Mouse (Mus musculus): ENCODE measurements around the gene Prune2. TPM values are rescaled to one million over a fixed set of nuclear protein-coding genes. Genes with fewer than 3 reads are reported as not detected.

Gene Prune2
- polyA plus RNA-seq, 1 experiment from 2014 or later, result 1.1 TPM

DNA sequence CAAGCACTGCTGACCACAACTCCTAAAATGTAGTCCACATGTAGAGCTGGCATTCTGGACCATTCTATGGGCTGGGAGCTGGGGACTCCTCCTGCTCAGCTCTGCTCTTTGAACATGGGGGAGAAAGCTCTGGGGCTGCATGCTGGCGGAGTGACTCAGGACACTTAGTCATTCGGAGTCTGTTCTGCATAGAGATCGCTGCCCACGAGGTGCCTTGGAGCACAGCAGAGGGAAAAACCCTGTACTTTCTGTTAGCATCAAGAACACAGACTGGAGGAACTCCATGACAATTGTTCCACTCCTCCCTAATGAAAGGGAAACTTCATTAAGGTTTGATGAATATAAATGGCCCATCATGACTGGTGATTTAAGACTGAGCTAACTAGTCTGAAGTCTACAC, 68.8 kb downstream of the Prune2 start:
- Histone ChIP-seq H3K4me1 (replicated peaks; ENCODE audit: control insufficient read depth, insufficient read depth, low read length) (0 out of 2 replicates have a peak, but pooled peaks cover 5% of the 10 kb centered on the region), H3K27me3 (ENCODE audit: control insufficient read depth, insufficient read depth, low read depth, low read length) (no peaks in the 10 kb centered on the region), H3K4me2 (ENCODE audit: low read depth, low read length) (no peak overlapping the region), H3K9me3 (ENCODE audit: control insufficient read depth, low read length) (no peaks in the 10 kb centered on the region), H3K36me3 (ENCODE audit: control insufficient read depth, insufficient read depth, low read length) (no peaks in the 10 kb centered on the region), H3K4me3 (ENCODE audit: low read length) (no peak overlapping the region), H3K27ac (ENCODE audit: low read length) (no peak overlapping the region), H3K9ac (ENCODE audit: low read length) (no peak overlapping the region)
- 74% methylated on average over 4 of the region's 4 CpGs for WGBS
- no peak for ATAC-seq (ENCODE audit: low read depth)

DNA sequence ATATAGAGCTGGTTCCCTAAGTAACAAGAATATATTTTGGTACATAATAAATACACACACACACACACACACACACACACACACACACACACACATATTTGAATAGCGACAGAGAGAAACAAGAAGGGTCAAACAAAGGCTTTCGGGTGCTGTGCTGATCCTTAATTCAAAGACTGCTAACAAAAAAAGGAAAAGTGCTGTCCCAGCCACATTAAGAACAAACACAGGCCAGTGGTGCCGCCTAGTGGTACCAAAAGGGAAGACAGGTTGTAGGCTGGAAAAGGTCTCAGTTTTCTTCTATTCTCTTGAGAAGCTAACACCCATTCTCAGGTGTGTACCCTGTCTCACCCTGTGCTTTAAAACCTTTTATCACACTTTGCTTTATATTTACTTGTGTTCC, 74.4 kb downstream of the Prune2 start:
- no peak overlapping the region for H3K9ac ChIP-seq (ENCODE audit: low read length)
- H3K27ac ChIP-seq (ENCODE audit: low read length), result no peak overlapping the region
- H3K4me3 ChIP-seq (ENCODE audit: low read length), result no peak overlapping the region
- H3K9me3 ChIP-seq (ENCODE audit: control insufficient read depth, low read length), result no peaks in the 10 kb centered on the region
- ATAC-seq (ENCODE audit: low read depth), result no peak
- H3K36me3 ChIP-seq (ENCODE audit: control insufficient read depth, insufficient read depth, low read length), result no peaks in the 10 kb centered on the region
- 0 out of 2 replicates have a peak, but pooled peaks cover 5% of the 10 kb centered on the region for H3K4me1 ChIP-seq (replicated peaks; ENCODE audit: control insufficient read depth, insufficient read depth, low read length)
- H3K27me3 ChIP-seq (ENCODE audit: control insufficient read depth, insufficient read depth, low read depth, low read length), result no peaks in the 10 kb centered on the region; the same call in 1 of the 2 replicates
- no peak overlapping the region for H3K4me2 ChIP-seq (ENCODE audit: low read depth, low read length)
- 0% methylated on average over 3 of the region's 3 CpGs for WGBS

DNA sequence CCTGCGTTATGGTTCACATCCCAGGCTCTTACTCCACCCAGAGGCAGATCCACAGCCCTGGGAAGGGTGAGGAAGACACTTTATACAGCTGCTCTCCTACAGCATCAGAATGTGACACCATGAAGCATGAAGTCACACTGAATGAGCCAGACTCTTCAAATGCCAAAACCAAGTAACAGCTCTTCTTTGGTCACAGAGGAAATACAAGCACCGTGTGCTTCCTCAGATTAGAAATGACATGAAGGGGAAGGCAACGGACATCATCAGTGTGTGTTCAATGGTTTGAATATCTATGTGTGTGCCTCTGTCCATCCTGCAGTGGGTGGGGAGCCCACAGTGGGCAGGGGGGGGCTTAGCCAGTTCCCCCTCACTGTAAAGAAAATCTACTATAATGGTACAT, 76.4 kb downstream of the Prune2 start:
- Histone ChIP-seq H3K4me1 (replicated peaks; ENCODE audit: control insufficient read depth, insufficient read depth, low read length) (0 out of 2 replicates have a peak, but pooled peaks cover 5% of the 10 kb centered on the region), H3K4me2 (ENCODE audit: low read depth, low read length) (no peak overlapping the region), H3K4me3 (ENCODE audit: low read length) (no peak overlapping the region), H3K9me3 (ENCODE audit: control insufficient read depth, low read length) (no peaks in the 10 kb centered on the region), H3K27ac (ENCODE audit: low read length) (no peak overlapping the region), H3K27me3 (ENCODE audit: control insufficient read depth, insufficient read depth, low read depth, low read length) (no peaks in the 10 kb centered on the region; the same call in 1 of the 2 replicates), H3K36me3 (ENCODE audit: control insufficient read depth, insufficient read depth, low read length) (no peaks in the 10 kb centered on the region), H3K9ac (ENCODE audit: low read length) (no peak overlapping the region)
- ATAC-seq (ENCODE audit: low read depth), result no peak
- WGBS, result 51% methylated on average over 3 of the region's 3 CpGs

DNA sequence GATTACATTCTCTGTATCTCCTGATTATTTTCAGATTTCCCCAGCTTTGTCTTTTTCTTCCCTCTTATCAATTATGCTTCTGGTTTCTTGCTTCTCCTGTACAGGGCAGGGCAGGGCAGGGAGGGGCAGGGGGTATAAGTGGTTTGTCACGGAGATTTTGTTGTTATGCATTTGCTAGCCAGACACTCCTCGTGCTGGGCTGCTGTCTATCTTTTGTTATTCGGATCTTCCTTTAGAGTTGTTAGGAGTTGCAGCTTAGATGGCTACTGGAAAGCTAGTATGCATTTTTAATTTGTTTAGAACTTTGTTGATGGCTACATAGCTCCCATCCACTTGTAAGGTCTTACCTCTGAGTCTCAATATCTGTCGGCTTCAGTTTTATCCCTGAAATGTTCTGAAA, 91.0 kb downstream of the Prune2 start:
- no peaks in the 10 kb centered on the region for H3K27me3 ChIP-seq (ENCODE audit: control insufficient read depth, insufficient read depth, low read depth, low read length)
- H3K27ac ChIP-seq (ENCODE audit: low read length), result no peak overlapping the region
- H3K9ac ChIP-seq (ENCODE audit: low read length), result no peak overlapping the region
- H3K9me3 ChIP-seq (ENCODE audit: control insufficient read depth, low read length), result no peaks in the 10 kb centered on the region
- WGBS, result 79% methylated on average over 4 of the region's 4 CpGs
- no peaks in the 10 kb centered on the region for H3K36me3 ChIP-seq (ENCODE audit: control insufficient read depth, insufficient read depth, low read length)
- H3K4me1 ChIP-seq (replicated peaks; ENCODE audit: control insufficient read depth, insufficient read depth, low read length), result no peaks in the 10 kb centered on the region
- no peak for ATAC-seq (ENCODE audit: low read depth)
- H3K4me2 ChIP-seq (ENCODE audit: low read depth, low read length), result no peak overlapping the region
- no peak overlapping the region for H3K4me3 ChIP-seq (ENCODE audit: low read length)

DNA sequence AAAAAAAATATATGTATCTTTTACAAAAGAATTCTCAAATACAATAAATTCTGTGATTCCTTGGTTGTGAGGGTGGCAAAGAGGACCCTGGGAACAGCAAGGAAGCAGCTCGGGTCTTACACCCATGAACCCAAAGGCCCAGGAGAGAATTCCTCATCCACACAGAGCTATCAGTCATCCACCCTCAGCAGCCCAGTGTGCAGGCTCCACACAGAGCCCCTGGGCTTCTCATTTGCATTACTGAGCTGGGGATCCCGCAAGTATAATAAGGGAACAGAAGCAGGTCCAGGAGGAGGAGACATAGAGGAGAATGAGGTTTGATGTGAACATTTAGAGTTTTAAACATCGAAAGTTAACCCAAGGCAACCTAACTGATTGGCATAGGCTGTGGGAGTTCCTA, 100.0 kb downstream of the Prune2 start:
- no peak overlapping the region for H3K27ac ChIP-seq (ENCODE audit: low read length)
- no peaks in the 10 kb centered on the region for H3K36me3 ChIP-seq (ENCODE audit: control insufficient read depth, insufficient read depth, low read length)
- ATAC-seq (ENCODE audit: low read depth), result no peak
- H3K9ac ChIP-seq (ENCODE audit: low read length), result no peak overlapping the region
- no peak overlapping the region for H3K4me2 ChIP-seq (ENCODE audit: low read depth, low read length)
- WGBS, result 65% methylated on average over 3 of the region's 3 CpGs
- no peaks in the 10 kb centered on the region for H3K27me3 ChIP-seq (ENCODE audit: control insufficient read depth, insufficient read depth, low read depth, low read length)
- no peaks in the 10 kb centered on the region for H3K9me3 ChIP-seq (ENCODE audit: control insufficient read depth, low read length)
- no peak overlapping the region for H3K4me3 ChIP-seq (ENCODE audit: low read length)
- no peaks in the 10 kb centered on the region for H3K4me1 ChIP-seq (replicated peaks; ENCODE audit: control insufficient read depth, insufficient read depth, low read length)

DNA sequence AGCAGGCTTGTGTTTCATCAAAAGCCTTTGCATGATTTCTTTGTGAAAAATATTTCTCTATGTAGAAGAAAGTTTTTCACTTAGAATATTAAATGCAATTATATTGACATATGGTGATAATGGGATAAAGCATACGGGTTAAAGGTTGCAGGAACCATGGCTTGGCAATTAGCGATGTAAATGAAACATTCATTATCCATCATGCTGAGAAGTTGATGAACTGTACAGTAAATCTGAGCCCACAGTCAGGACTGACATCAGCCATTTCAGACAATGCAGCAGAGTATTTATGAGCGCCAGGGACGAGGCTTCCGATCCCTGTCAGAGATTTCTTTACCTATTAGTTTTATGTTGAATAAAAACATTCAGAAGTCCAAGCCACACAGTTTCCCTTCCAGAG, 104.2 kb downstream of the Prune2 start:
- no peak for ATAC-seq (ENCODE audit: low read depth)
- no peaks in the 10 kb centered on the region for H3K27me3 ChIP-seq (ENCODE audit: control insufficient read depth, insufficient read depth, low read depth, low read length)
- WGBS, result 89% methylated on average over 5 of the region's 5 CpGs
- H3K4me2 ChIP-seq (ENCODE audit: low read depth, low read length), result no peak overlapping the region
- no peak overlapping the region for H3K27ac ChIP-seq (ENCODE audit: low read length)
- no peaks in the 10 kb centered on the region for H3K9me3 ChIP-seq (ENCODE audit: control insufficient read depth, low read length)
- no peaks in the 10 kb centered on the region for H3K36me3 ChIP-seq (ENCODE audit: control insufficient read depth, insufficient read depth, low read length)
- no peak overlapping the region for H3K4me3 ChIP-seq (ENCODE audit: low read length)
- no peaks in the 10 kb centered on the region for H3K4me1 ChIP-seq (replicated peaks; ENCODE audit: control insufficient read depth, insufficient read depth, low read length)
- no peak overlapping the region for H3K9ac ChIP-seq (ENCODE audit: low read length)

DNA sequence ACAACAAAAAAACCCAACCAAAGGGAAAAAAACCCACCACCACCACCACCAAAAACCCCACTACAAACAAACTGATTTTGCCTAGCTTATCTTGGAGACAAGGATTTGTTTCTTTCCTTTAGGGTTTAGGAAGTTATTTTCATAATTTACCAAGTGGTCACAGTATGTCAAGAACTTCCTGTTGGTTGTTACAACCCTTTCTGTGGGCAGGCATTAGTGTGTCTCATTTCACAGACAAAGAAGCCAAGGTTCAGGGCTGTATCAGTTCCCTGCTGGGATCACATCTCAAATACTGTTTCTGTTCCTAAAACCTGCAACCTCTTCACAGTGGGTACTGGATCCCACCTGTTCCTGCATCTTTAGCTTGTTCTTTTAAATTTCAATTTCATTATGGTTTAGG, 108.5 kb downstream of the Prune2 start:
- Histone ChIP-seq H3K27ac (ENCODE audit: low read length) (no peak overlapping the region), H3K36me3 (ENCODE audit: control insufficient read depth, insufficient read depth, low read length) (no peaks in the 10 kb centered on the region)

DNA sequence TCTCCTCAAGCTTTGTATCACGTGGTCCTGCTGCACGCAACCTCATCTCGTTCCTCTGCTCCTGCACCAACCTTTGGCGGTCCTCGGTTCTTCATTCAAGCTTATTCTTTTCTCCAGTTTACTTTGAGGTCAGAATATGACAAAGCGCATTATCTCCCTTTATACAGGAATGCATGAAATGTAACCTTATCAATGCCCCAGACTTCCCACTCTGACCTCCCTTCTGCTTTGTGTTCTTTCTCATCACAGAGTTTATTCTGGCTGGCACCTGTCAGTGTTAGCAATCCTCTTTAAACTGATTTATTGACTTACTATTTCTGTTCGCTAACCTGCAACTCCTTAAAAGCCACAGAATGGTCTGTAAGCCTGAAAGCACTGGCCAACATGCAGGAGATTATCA, 113.1 kb downstream of the Prune2 start:
- no peaks in the 10 kb centered on the region for H3K27me3 ChIP-seq (ENCODE audit: control insufficient read depth, insufficient read depth, low read depth, low read length)
- no peaks in the 10 kb centered on the region for H3K4me1 ChIP-seq (replicated peaks; ENCODE audit: control insufficient read depth, insufficient read depth, low read length)
- H3K27ac ChIP-seq (ENCODE audit: low read length), result no peak overlapping the region
- no peaks in the 10 kb centered on the region for H3K9me3 ChIP-seq (ENCODE audit: control insufficient read depth, low read length)
- H3K9ac ChIP-seq (ENCODE audit: low read length), result no peak overlapping the region
- no peak for ATAC-seq (ENCODE audit: low read depth)
- no peaks in the 10 kb centered on the region for H3K36me3 ChIP-seq (ENCODE audit: control insufficient read depth, insufficient read depth, low read length)
- 79% methylated on average over 7 of the region's 7 CpGs for WGBS
- H3K4me3 ChIP-seq (ENCODE audit: low read length), result no peak overlapping the region
- H3K4me2 ChIP-seq (ENCODE audit: low read depth, low read length), result no peak overlapping the region

More for the DNA sequence above, 108.5 kb downstream of the Prune2 start:
- Histone ChIP-seq H3K9ac (ENCODE audit: low read length) (no peak overlapping the region), H3K4me1 (replicated peaks; ENCODE audit: control insufficient read depth, insufficient read depth, low read length) (no peaks in the 10 kb centered on the region), H3K4me2 (ENCODE audit: low read depth, low read length) (no peak overlapping the region), H3K27me3 (ENCODE audit: control insufficient read depth, insufficient read depth, low read depth, low read length) (no peaks in the 10 kb centered on the region), H3K4me3 (ENCODE audit: low read length) (no peak overlapping the region), H3K9me3 (ENCODE audit: control insufficient read depth, low read length) (no peaks in the 10 kb centered on the region)
- no peak for ATAC-seq (ENCODE audit: low read depth)

DNA sequence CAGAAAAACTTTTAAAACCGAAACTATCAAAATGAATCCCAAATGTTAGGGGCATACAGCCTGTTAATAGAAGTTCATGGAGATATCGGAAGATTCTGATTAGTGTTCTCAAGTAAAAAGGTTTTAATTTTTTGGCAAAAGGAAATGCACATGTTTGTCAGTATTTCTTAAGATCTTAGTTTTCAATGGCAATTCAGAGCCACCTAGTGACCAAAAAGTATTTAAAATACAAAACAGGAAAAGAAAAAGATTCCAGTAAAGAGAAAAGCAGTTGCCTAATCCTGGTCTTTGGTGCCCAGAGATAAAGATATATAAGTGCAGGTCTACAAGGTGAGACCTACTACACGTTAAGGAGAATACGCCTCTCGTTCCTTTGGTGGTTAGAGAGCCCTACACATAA, 115.3 kb downstream of the Prune2 start:
- H3K27me3 ChIP-seq (ENCODE audit: control insufficient read depth, insufficient read depth, low read depth, low read length), result no peaks in the 10 kb centered on the region
- 80% methylated on average over 5 of the region's 5 CpGs for WGBS
- H3K9me3 ChIP-seq (ENCODE audit: control insufficient read depth, low read length), result no peaks in the 10 kb centered on the region
- no peak overlapping the region for H3K27ac ChIP-seq (ENCODE audit: low read length)
- H3K9ac ChIP-seq (ENCODE audit: low read length), result no peak overlapping the region
- H3K36me3 ChIP-seq (ENCODE audit: control insufficient read depth, insufficient read depth, low read length), result no peaks in the 10 kb centered on the region
- no peaks in the 10 kb centered on the region for H3K4me1 ChIP-seq (replicated peaks; ENCODE audit: control insufficient read depth, insufficient read depth, low read length)
- no peak overlapping the region for H3K4me2 ChIP-seq (ENCODE audit: low read depth, low read length)
- ATAC-seq (ENCODE audit: low read depth), result no peak
- H3K4me3 ChIP-seq (ENCODE audit: low read length), result no peak overlapping the region

DNA sequence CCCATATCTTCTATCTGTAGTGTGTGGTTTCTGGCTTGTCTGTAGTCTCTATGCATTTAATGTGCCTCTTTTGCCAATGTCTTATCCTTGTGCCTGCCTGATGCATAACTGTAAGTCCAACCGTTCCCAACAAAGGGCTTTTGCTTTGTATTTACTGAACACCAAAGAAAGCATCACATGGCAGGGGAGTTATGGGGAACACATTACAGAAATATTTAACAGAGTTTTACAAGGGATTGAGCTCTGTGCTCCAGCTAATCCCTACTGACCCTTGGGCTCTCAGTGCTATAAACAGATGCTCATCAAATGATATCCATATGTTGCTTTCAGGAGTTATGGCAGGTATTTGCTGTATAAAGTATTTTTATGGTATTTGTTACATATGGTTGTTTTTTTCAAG, 116.3 kb downstream of the Prune2 start:
- Histone ChIP-seq H3K4me1 (replicated peaks; ENCODE audit: control insufficient read depth, insufficient read depth, low read length) (no peaks in the 10 kb centered on the region), H3K9me3 (ENCODE audit: control insufficient read depth, low read length) (no peaks in the 10 kb centered on the region), H3K4me2 (ENCODE audit: low read depth, low read length) (no peak overlapping the region), H3K27me3 (ENCODE audit: control insufficient read depth, insufficient read depth, low read depth, low read length) (no peaks in the 10 kb centered on the region), H3K4me3 (ENCODE audit: low read length) (no peak overlapping the region), H3K9ac (ENCODE audit: low read length) (no peak overlapping the region), H3K27ac (ENCODE audit: low read length) (no peak overlapping the region), H3K36me3 (ENCODE audit: control insufficient read depth, insufficient read depth, low read length) (no peaks in the 10 kb centered on the region)
- 87% methylated on average over 1 of the region's 1 CpGs for WGBS
- no peak for ATAC-seq (ENCODE audit: low read depth)

Measured in lung, embryonic 16.5 days (tissue).